Mouse (Mus musculus) adrenal gland, postnatal 25 days (tissue): Measurements from ENCODE around the gene Pnpla3. TPM values are rescaled to one million over a fixed set of nuclear protein-coding genes. Genes with fewer than 3 reads are reported as not detected.

Experiments used
- DNase-seq: peaks from one replicate; pipeline ENCODE4 v3.0.0; 2021; ENCODE audit warnings: mixed read lengths
- microRNA-seq, 2 experiments: library from miRNA; unstranded; fragments of <30 nt; microRNA quantifications; one replicate each; pipeline ENCODE4 v1.2.0; 2021
- total RNA-seq: library from RNA; stranded (reverse); gene quantifications from 2 replicates; pipeline ENCODE4 v1.2.3, GENCODE M21; 2021

Pnpla3 gene
- total RNA-seq, 1 experiment from 2014 or later: 33.6 TPM

GRCm38 (mm10) chr15:84217969-84218782 is 50.5 kb downstream of the Pnpla3 start:
- no peak for DNase-seq

DNA sequence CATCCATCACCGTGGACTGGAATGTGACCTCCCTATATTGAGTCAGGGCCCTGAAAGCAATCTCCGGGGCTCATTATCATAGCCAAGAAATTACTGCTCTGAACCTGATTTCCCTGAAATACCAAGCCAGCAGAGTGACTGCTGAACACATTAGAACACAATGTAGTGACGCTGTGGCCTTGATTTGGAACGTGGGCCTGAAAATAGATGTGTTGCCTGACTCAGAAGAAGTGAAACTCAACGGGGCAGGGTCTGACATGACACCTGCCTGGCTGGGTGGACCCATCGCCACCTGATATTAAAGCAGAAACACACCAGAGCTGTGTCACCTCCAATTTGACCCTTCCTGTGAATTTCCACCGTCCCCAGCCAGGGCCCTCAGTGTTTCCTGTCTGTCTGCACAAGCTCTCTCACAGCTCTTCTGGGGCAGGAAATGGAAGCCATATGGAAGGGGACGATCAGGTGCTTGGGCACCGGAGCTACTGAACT is 51.2 kb downstream of the Pnpla3 start:
- DNase-seq: no peak

DNA sequence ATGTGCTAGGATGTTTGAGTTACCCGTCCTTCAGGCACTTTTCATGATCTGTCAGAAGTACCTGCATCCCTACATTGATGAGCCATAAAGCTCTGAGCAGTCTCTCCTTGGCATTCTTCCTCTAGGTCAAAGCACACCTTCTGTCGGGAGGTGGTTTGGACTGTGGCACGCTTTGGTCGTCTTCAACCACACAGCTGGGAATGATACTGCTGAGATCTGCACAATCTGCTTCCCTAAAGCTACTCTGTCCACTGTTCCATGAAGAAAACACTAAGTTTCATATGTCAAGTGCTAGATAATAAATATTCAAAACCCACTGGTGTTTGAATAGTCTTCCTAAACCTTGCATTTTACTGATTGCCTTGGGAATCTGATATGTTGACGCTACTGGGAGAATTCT is 53.9 kb downstream of the Pnpla3 start:
- no peak for DNase-seq

GRCm38 (mm10) chr15:84223423-84223822 is 55.8 kb downstream of the Pnpla3 start:
- no peak for DNase-seq

GRCm38 (mm10) chr15:84224779-84225178 is 57.1 kb downstream of the Pnpla3 start:
- DNase-seq: no peak

GRCm38 (mm10) chr15:84226918-84227317 is 59.3 kb downstream of the Pnpla3 start:
- no peak for DNase-seq

- no peak for DNase-seq
These were observed 63.0 kb downstream of the Pnpla3 start for GRCm38 (mm10) chr15:84230661-84231060.

DNA sequence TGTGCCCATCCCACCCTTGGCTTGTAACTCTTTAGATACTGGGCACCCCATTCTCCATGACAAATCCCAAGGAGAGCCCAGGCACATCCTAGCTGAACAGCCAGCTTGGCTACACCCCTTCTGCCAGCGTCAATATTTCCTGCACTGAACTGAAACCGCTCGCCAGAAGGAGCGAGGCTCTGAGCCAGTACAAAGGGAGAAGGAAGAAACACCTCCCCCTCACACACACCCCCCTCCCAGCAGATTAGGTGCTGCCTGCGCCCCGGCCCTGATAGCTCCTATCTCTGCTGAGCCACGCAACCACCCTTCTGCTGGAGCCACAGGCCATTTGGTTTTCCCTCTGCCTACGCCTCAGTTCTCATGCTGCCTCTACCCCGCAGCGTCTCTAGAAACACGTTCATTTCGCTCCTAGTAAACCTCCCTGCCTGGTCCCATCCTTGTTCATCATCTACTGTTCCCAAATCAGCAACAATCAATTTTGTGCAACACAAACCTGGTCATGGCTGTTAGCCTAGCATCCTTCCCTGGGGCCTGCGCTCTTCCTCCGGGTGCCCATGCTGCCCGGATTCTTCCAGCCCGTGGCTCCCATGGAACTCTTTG is 63.6 kb downstream of the Pnpla3 start:
- DNase-seq: no peak

DNA sequence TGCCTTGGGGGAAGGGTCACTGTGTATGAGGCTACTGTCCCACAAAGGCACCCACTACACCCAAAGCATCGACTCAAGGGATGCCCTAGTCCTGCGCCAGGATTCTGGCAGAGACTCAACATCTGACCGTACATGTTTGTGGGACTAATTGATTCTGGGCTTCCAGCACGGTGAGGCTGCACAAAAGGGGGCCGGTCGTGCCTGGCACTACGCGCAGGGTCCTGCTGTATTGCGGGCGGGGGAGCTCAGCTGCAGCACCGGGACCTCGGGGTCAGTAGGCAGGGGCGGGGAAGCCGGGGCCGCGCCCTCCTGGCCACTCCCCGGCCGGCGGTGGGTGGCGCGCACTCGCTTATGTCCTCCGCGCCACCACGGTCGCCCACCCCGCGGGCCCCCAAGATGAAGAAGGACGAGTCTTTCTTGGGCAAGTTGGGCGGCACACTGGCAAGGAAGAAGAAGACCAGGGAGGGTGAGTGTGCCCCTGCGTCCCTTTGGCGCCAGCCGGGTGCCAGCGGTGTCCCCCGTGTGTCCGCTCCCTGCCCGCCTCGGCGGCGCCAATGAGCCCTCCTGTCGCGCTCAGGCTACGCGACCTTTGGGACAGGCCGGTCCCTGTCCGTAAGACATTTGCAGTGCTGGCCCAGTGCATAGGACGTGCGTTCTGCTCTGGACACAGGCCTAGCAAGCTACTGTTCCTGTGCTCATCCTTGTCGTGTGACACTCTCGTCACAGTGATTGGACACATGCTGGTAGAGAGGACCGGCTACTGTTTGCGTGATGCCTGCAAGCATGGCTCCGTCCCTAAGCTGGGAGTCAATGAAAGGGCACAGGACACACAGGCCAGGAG is 64.3 kb downstream of the Pnpla3 start, which contains the start of gene Parvb:
Gene Parvb (plus strand): TSS at position 323 of the 841 bp plus-strand sequence.
- DNase-seq: peak; percentile 67

DNA sequence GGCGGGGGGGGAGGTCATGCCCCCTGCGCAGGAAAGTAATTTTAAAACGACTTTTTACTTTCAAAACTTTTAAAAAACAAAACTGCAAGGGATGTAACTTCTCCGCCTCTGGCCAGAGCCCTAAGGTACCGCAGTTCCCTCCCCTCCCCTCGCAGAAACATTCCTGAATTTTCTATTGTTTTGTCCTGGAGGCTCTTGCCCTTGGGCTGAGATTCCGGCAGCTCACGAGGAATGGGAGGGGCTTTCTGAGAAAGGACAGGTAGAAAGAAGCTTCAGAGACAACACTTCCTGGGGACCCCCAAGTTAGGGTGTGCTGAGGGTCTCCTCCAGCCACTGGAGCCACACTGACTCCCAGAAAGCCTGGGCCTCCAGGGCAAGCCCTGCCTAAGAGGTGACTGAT is 65.0 kb downstream of the Pnpla3 start:
- DNase-seq: no peak

DNA sequence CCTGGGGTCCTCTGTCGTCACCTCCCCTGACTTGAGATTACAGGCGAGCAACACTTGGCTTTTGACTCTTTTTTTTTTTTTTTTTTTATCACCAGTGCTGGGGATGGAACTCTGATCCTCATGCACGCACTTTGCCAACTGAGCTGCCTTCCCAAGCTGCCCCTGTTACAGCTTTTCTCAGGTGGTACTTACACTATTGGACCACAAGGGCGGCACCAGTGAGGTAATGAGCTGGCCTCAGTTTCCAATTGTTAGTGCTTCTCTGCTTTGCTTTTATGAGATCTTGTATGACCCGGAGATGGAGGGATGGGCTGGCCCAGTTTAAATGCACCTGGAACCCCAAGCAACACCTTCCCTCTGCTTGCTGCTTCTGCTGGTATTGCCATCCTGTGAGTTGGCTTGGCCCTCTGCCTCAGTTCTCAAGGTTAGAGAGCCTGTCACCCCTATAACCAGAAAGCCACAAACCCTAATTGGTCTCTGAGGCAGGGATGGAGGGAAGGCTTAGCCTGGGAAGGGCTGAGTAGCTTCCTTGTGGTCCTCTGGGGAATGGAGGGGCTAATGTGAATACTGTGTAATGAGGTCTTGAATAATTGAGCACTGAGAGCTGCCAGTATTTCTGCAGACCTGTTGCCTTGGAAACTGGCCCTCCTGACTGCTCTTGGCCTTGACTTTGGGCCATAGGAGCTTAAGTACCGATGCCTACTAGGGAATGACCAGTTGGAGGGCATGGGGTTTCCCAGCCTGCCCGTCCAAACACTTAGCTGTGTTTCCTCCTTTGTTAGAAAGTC is 67.4 kb downstream of the Pnpla3 start:
- no peak for DNase-seq

DNA sequence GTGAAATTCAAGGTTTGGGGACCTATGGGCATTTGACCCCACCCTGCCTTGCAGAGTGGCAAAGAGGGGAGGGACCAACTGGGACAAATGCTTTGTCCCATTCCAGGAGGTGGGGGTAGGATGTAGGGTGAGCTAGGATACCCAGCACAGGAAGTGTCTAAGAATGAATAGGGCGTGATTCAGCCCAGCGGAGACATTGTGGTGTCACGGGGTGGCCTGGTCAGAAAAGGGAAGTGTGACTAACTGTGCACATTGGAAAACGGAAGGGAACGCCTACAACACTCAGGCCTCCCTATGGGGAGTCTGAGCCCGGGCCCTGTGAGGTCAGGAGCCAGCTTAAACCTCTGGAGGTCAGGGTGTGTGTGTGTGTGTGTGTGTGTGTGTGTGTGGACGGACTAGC is 68.0 kb downstream of the Pnpla3 start:
- DNase-seq: no peak

Small RNA genes within 50 kb of the gene (microRNA-seq; reads per million reads assigned to microRNA genes)
- gene Mir6392: 0 to 0.69 reads per million in 2 experiments

Other genes starting within 250 kb of the Pnpla3 start
- gene Efcab6, start 102.5 kb upstream of the Pnpla3 start, total RNA-seq: 0.21 TPM in 1 of 2 replicates, not detected in the other
- gene Sult4a1, start 62.1 kb upstream of the Pnpla3 start, total RNA-seq: 3.0 and 4.1 TPM in 2 replicates
- not detected in 2 replicates for gene Pnpla5, start 44.7 kb upstream of the Pnpla3 start, total RNA-seq
- gene Samm50, start 24.4 kb downstream of the Pnpla3 start, total RNA-seq: 136 and 143 TPM in 2 replicates
- gene Parvb, start 64.2 kb downstream of the Pnpla3 start, total RNA-seq: 18.0 and 18.8 TPM in 2 replicates
- 1.9 and 3.6 TPM in 2 replicates for gene Parvg, start 156.2 kb downstream of the Pnpla3 start, total RNA-seq